Mouse (Mus musculus): ENCODE data around the gene Zfp358.

Gene Zfp358

DNA sequence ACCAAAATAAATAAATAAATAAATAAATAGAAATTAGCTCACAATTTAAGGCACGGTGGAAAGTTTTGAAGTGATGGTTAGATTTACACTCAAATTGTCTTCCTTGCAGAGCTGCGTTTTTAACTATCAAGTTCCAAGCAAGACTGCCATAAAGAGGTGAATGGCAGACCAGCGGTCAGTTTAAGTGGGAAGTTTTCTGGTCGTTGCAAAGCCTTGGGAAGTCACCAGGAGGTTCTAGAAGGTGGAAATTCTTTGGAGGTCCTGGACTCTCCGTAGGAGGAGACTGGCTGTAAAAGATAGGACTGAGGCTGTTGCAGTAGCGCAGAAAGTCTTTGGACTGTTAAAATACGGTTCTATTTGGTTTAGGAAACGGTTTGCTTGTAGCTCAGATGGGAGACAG is 6.8 kb downstream of the Zfp358 start:
- no peak for DNase-seq (ENCODE audit: low read depth)

- peak; percentile 98 for DNase-seq (ENCODE audit: low read depth)
Measured at GRCm38 (mm10) chr8:3500235-3501090, 7.5 kb downstream of the Zfp358 start, which contains the start of gene Mcoln1. Mcoln1 (plus strand) TSS chr8:3500457.

GRCm38 (mm10) chr8:3502217-3502616 is 9.3 kb downstream of the Zfp358 start:
- DNase-seq (ENCODE audit: low read depth) = no peak

DNA sequence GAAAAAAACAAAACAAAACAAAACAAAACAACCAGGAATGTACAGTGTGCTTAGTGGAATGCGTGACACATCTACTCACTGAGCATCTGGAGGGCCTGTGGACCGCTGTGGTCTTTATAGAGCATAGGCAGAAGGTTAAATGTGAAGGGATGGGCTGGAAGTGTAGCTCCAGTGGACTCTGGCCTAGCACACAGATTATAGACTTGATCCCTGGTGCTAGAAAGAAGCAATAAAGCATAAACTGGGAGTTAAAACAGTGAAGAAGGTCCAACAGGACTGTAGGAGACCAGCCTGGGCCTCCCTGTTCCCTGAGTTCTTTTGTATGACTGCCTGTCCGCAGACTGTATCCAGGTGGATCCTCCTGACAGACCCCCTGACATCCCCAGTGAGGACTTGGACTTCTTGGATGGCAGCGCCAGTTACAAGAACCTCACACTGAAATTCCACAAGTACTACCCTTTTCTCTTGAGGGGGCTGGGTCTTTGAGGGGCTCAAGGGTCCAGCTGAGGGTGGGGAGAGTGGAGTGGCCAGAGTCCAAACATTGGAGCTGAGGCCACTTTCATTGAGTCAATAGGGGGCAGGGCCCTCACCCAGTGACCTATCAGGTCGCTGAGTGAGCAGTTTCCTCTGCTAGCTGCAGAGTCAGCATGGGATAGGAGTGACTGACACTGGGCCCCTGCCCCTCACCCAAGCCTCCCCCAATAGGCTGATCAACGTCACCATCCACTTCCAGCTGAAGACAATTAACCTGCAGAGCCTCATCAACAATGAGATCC is 15.2 kb downstream of the Zfp358 start:
- no peak for DNase-seq (ENCODE audit: low read depth)

- no peak for DNase-seq (ENCODE audit: low read depth)
Measured at GRCm38 (mm10) chr8:3514681-3515247, 21.8 kb downstream of the Zfp358 start.

DNA sequence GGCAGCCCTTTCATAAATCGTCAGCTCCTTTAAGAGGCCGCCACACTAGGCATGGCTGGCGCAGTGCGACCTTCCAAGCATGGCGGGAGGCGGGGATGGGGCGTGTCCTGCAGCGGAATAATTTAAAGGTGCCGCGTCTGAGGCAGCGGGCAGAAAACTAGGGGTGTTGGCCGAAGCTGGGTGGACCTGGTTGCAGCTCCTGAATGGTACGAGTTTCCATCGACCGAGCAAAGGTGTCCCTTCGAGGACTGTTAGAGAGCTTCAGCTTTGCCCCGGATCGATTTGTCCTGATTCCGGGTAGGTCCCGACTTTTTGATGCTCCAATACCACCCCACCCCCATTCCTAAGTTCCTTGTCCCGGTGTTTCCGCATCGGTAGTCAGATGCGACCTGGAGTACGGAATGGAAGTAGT is 22.3 kb downstream of the Zfp358 start, which contains the start of gene Pnpla6:
Gene Pnpla6 (plus strand): TSS at position 125 of the 412 bp plus-strand sequence.
- peak; percentile 80 for DNase-seq (ENCODE audit: low read depth)

- DNase-seq (ENCODE audit: low read depth) = peak; percentile 51
Measured at GRCm38 (mm10) chr8:3515771-3516417, 23.0 kb downstream of the Zfp358 start.

DNA sequence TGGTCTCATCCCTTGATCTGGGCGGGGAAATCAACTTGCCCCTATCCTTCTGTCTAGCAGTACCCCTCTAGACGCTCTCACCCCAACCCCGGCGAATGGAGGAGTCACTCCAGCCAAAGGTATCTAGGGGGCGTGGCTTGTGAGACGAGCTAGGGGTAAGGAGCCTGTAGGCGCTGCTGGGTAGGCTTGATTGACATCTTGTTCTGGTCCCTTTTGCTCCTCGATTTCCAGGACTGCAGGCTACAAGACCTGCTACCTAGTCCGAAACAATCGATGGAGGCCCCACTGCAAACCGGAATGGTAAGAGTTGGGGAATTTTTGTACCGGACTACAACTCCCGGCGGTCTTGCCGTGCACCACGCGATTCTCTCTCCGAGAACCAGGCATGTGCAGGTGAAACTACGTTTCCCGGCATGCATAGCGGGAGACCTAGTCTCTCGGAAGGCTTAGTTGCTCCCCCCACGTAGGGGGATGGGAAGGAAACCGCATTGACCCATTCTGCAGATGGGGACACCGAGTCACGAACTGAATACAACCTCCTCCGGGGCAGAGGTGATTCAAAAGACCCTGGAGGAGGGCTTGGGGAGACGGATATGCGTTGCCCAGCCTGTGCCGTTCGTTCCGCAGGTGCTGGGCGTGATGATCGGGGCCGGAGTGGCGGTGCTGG is 23.6 kb downstream of the Zfp358 start:
- DNase-seq (ENCODE audit: low read depth) = peak; percentile 92

DNA sequence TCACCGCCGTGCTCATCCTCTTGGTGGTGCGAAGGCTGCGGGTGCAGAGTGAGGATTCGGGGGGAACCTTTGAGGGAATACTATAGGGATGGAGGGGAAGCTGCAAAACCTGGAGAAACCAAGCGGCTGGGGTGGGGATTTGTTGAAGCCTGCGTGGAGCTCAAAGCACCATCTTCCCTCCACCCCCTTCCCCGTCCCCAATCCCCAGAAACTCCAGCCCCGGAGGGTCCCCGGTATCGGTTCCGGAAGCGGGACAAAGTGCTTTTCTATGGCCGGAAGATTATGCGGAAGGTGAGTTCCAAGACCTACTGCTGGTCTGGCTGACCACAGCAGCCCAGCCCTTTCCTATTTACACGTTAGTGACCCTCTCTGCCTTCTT is 24.2 kb downstream of the Zfp358 start:
- no peak for DNase-seq (ENCODE audit: low read depth)

- no peak for DNase-seq (ENCODE audit: low read depth)
Measured at GRCm38 (mm10) chr8:3522007-3522697, 29.2 kb downstream of the Zfp358 start.

GRCm38 (mm10) chr8:3530816-3531215 is 37.9 kb downstream of the Zfp358 start:
- no peak for DNase-seq (ENCODE audit: low read depth)

DNA sequence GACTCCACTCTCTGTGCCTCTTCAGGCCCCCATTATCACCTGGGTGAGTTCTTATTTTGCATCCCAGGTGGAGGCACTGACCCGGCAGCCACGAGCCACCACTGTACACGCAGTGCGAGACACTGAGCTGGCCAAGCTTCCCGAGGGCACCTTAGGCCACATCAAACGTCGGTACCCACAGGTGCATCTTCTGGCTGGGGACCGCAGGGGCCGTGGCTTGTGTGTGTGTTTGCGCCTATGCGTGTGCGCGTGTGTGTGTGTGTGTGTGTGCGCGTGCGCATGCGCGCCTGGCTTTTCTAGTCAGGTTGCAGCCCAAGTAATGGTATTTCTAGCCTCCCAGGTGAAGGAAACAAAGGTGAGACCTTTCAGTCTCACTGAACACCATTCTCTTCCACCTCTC is 39.0 kb downstream of the Zfp358 start:
- no peak for DNase-seq (ENCODE audit: low read depth)

DNA sequence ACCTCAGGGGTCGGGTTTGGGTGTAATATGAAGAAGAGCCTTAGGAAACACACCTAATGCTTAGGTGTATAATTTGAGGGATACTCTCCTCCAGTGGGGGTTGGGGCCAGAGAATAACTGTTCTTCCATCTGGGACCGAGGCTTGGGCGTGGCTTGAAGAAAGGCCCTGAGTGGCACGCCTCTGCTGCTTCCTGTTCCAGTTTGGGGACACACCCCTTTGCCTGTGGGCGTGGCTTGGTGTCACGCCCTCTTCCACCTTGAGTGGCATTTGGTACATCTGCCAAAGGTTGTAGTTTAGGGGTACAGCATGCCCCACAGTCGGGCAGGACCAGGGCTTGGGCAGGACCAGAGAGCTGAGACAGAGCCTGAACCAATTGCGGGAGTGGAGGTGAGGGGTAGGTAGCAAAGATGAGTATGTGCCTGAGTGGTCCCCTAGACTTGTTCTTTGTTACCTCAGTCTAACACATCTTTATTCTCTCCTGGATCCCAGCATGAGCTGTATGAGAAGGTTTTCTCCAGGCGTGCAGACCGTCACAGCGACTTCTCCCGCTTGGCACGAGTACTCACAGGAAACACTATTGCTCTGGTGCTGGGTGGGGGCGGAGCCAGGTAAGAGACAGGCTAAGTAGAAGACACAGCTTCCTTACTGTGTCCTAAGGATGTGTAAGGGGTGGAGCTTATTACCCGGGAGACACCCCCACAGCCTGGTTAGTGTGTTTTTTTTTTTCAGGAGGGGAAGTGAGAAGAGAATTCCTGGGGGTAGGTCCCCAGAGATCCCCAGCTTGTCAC is 43.3 kb downstream of the Zfp358 start:
- peak; percentile 38 for DNase-seq (ENCODE audit: low read depth)

DNA sequence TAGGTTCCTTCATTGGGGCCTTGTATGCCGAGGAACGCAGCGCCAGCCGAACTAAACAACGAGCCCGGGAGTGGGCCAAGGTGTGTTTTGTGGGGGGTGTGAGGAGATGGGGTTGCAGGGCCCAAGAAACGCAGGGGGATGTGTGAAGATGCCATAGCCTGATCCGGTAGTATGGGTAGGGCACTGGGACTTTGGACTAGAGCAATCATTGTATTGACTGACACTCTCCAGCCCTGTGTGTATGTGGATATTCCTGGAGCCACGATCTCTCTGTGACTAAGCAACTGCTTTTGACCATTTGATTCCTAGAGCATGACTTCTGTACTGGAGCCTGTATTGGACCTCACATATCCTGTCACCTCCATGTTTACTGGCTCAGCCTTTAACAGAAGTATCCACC is 44.0 kb downstream of the Zfp358 start:
- DNase-seq (ENCODE audit: low read depth) = no peak

DNA sequence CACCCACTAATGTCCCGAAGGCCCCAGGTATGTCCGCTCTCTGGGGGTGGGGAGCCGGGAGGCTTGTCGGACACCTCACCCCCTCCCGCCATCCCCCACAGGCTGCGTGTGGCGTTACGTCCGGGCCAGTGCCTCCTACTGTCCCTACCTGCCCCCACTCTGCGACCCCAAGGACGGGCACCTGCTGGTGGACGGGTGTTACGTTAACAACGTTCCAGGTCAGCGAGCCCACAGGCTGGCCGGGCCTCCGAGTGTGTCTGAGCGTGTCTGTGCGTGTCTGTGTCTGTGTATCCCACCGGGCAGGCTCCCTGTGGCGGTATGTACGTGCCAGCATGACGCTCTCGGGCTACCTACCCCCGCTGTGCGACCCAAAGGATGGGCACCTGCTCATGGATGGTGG is 44.7 kb downstream of the Zfp358 start:
- DNase-seq (ENCODE audit: low read depth) = no peak

- DNase-seq (ENCODE audit: low read depth) = no peak
Measured at GRCm38 (mm10) chr8:3539146-3539545, 46.2 kb downstream of the Zfp358 start.

- DNase-seq (ENCODE audit: low read depth) = no peak
Measured at GRCm38 (mm10) chr8:3540076-3540475, 47.1 kb downstream of the Zfp358 start.

DNA sequence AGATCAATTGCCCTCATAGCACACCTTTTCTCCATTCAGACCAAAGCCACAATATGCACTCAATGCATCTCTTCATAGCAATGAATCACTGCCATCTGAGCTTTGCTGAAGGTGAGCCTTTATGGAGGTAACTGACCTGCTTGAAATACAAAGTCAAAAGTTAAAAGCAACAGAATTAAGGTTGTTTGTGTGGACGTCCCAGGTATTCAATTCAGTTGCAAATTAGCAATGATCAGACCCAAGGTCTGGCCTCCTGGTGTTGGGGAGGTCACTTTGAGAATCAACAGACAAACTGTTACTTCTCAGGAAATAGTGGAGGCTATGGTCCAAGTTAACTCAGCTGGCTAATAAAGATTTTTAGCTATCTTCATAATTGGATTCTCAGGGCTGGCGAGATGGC is 53.6 kb downstream of the Zfp358 start:
- no peak for DNase-seq (ENCODE audit: low read depth)

Data from naive thymus-derived CD4-positive, alpha-beta T cell, adult 2 months (primary cell).